Mouse (Mus musculus) adrenal gland, adult (tissue): ENCODE measurements around the gene Mcm9.
A peak's percentile ranks its signal among the peaks of the same experiment; 100 is the strongest.

Experiments
- DNase-seq, 2 experiments: peaks; one replicate each; pipeline ENCODE4 v3.0.0; 2022 to 2023; ENCODE audit warnings: low spot score in 1 of 2; ENCODE audit not compliant: inconsistent age in 2 of 2

Gene Mcm9

DNA sequence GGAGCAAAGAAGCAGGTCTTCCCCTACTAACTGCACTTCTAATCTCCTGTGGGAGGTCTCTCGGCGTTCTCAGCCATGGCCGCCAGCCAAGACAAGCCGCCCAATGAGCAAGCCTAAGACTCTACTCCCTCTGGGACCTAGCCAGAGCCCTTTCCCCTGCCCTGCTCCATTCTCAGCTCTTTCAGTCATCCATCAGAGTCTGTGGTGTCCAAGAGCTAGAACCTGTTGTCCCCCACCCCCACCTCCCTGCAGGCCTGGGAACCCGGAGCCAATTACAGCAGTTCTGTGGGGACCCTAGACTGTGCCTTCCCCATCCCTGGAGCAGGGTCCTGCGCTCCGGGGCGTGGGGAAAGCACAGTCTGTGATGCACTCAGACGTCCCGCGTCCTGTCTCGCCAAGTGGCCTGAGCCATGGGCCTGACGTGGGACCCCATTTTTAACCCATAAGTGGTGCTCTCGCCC, 49.6 kb downstream of the Mcm9 start:
- DNase-seq = peak; percentile 76 to 83

DNA sequence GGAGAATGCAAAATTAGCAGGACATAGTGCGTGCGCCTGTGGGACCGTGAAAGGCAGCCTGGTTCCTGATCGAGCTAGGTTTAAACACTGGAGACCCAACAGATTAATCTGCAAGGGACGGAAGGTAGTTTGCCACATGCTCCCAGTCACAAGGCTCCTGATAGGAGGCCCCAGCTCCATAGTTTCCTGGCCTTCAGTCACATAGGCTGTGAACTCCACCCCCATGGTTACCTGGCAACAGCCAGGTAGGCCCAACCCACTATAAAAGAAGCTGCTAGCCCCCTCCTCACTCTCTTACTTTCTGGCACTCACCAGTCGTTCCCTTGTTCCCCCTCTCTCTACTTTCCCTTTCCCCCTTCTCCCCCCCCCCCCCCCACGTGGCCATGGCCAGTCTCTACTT, 50.1 kb downstream of the Mcm9 start:
- DNase-seq = peak in 1 of 2 experiments; percentile 36

DNA sequence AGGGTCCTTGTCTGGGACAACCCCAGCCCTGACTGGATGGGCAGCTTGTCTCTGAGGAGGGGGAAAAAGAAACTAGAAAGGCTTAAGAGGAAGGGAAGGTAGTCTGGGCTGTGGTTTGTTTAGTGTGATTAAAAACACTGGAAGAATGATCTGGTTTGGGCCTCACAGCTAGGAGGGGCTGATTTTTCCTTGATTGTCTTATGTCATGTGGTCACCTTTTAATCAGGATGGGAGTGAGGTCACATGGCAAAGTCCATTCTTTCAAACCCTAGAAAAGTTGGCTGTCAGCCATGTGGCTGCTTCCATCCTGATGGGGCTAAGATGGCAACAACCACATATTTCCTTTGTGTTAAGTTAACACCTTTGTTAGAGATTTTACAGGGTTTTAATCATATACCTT, 61.7 kb downstream of the Mcm9 start:
- no peak for DNase-seq

DNA sequence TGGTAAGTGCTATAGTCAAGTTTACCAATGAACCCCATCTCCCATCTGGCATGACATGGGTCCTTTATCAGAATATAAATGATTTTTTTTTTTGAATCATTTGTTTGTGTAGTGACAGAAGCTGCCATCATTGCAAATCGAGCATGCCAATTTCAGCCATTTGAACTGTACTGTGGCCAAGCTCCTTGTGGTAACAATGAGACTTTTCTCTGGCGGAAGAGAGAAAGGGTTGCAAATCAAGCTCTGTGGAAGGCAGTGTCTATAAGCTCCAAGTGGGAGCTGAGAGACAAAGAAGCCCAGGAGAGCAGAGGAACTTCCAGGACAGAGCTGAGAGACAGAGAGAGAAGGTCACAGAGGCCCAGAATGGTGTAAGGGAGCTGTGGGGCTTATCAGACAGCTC, 64.7 kb downstream of the Mcm9 start:
- DNase-seq = no peak

DNA sequence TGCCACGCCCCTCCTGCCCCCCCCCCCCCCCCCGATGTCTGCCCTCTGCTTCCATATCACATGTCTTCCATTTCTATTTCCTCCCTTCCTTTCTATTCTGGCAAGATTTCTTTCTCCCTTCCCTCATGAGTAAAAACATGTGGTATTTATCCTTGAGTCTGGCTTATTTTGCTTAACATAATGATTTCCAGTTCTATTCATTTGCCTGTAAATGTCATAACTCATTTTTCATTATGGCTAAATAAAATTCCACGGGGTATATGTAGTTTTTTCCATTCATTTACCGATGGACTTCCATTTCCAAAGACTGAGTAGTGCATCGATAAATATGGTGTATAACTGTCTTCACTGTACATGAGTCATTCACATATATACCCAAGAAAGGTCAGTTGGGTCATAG, 68.2 kb downstream of the Mcm9 start:
- DNase-seq = no peak

DNA sequence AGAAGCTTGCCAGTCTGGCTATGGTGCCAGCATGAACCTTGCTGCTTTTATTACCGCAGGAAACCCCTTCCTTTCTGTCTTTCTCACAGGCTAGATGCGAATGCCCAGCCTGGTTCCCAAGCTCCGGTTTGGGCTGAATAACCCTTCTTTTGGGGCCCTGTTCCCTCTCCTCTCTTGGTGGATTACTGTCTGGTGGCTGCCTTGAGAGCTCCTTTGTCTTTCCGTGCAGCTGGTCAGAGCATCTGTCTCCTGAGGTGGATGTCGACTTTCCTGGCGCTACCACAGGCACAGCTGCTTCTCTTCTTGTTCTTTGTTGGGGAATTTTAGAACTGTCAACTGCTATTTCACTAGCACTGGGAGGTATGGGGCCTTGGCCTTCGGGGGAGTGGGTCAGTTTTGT, 92.6 kb downstream of the Mcm9 start:
- DNase-seq = no peak

DNA sequence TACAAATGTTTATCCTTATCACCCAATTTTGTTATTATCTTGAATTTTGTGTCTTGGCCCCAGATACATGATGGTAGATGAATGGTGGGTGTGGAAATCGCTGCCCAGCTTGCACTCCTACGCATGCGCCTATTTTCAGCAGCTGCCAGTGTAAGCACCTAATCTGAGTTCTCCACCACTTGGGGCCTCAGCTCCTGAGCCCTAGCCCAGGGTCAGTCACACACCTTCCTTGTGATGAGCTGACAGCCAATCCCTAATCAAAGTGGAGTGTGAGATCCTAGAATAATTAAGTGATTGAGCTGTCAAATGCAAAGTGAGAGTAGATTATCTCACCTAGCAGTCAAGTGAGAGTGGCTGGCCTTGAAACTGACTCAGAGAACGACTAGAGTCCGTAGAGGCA, 97.9 kb downstream of the Mcm9 start:
- no peak for DNase-seq

DNA sequence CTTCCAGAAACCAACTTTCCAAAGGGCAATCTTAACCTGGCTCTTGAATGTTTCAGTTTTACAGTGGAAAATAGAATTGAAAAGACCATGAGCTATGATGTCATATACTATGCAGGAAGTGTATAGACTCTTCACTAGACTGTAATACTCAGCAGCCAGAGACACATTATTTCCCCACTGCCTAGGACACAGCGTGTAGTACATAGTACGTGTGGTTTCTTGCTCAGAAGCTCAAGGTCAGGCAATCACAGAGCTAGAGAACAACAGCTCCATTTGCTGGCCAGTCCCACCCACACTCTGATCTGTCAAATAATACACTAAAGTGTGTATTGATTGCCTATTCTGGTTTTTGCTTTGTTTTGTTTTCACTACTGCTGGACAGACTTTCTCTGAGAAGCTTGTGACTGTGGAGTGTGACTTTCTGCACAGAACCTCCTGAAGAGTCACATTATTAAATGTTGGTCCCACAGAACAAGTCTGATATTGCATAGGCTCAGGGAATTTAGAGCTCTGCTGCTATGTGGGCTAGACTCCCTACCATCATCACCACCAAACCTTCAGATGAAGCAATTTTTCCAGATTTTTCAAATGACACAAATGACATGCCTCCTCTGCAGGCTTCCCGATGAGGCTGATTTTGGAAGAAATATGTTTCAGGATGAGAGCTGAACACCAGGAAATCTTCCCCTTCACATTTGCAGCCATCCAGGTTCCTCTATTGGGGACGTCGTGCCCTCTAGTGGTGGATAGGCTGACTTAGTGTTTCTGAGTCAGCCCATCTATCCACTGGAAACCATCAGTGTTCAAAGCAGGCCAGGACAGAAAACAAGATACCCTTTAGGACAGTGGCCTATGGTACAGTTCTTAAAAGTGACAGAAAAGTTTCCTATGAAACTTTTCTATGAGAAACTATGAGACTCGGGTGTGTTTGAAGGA, 102.1 kb downstream of the Mcm9 start:
- DNase-seq = peak; percentile 50 to 78

DNA sequence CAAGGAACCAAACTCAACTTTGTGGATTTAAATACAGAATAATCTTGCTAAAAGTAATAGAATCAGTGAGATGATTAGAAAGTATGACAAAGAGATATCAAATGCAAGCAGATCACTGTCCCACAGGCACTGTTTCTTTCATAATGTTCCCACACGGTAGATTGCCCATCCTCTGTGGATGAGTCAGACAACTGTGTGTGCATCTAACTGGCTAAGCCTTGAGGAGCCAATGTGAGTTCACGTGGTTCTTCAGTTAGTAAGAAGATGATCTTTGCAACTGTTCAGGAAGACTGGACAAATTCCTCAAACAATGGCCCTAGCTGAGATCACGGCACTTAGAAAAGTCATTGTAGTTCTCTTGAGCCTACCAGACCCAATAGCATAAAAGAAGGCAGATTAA, 102.9 kb downstream of the Mcm9 start:
- DNase-seq = peak in 1 of 2 experiments; percentile 12

DNA sequence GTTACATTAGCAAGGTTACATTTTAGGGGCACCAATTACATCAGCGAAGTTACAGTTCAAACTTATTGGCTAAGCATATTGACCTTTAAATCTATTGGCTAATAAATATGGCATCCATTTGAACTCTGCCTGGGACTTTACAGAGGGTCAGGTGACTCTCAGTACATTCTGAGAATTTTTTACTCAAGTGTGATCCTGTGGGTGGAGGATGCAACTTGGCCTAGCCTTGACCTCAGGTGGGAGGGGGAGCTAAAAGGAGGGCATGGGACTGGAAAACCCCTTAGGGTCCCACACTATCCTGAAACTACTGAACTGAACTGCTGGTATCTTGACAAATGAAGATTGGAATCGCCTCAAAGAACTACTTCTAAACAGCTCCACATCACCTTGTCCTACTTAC, 103.9 kb downstream of the Mcm9 start:
- DNase-seq = no peak

DNA sequence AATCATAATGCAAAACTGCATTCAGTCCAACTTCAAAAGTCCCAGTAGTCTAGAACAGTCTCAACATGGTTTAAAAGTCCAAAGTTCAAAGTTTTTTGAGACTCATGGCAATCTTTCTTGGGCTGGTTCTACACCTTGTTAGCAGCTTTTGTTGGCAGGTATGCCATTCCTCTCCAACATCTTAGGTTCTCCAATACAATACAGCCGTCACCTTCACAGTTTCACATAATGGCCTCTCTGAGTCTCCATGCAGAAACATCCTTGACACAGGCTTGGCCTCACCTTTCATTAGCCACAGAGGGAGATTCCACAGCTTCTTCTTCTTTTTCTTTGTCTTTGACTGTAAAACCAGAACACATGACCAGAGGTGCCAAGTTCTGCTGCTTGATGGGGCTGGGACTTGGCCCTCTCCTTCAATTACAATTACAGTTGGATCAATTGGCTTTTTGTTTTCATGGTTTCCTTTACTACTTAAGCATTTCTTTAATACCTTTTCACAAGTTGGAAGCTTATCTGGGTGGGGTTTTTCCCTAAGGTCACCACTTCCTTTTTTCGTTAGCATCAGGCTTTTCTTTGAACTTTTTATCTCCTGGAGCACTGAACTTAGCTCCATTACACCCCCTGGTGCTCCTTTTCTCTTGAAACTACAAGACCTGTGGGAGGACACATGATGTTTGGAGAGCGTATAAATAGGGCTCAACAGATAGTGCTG, 104.8 kb downstream of the Mcm9 start:
- DNase-seq = no peak

DNA sequence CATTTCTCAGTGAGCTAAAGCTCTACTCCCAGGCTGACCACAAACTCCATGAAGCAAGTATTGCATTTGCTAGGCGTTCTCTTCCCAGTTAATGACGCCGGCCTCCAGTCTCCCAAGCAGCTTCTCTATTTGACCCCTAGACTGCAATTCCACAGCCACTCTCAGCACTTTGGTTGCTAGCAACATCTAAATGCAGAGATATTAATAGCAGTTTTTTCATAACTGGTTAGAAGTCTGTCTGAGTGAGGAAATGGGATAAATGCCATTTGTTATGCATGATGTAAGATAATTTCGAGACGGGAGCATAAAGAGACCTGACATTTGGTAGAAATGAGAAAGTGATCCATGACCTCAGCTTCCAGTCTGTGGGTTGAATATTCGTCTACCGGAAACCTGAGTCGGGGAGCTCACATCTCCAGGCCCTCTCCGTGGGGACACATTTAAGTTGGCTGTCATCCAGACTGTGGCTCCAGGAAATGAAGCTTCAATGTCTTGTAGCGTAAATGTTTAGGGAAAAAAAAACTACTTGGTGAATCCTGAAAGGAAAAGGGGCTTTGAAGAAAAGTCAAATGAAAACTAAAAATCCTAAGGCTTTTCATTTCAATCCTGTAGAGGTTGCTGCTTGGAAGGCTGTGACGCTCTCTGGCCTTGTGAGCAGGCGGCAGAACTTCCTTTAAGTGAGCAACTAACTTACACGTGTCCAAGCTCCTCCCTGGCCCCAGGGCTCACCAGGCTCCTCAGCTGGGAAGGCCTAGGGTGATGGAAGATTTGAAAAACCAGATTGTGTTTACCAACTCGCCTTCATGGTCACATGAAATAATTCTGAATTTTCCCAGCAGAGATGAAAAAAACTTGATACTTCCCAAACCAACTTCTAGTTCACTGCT, 110.9 kb downstream of the Mcm9 start:
- DNase-seq = peak; percentile 11 to 52

DNA sequence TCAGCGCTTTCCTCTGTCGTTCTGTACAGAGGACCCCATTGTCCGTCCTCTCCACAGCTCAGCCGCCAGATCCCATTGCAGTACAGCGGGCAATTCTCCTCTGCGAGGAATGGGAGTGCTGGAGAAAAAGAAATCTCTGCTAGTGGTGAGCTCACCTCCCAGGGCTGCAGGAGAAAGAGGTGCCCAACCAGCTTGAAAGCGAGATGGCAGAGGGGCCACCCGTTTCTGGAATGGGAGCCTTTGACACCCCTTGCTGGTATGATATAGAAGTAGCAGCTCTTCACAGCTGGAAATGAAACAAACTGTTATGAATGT, 111.7 kb downstream of the Mcm9 start:
- DNase-seq = no peak

DNA sequence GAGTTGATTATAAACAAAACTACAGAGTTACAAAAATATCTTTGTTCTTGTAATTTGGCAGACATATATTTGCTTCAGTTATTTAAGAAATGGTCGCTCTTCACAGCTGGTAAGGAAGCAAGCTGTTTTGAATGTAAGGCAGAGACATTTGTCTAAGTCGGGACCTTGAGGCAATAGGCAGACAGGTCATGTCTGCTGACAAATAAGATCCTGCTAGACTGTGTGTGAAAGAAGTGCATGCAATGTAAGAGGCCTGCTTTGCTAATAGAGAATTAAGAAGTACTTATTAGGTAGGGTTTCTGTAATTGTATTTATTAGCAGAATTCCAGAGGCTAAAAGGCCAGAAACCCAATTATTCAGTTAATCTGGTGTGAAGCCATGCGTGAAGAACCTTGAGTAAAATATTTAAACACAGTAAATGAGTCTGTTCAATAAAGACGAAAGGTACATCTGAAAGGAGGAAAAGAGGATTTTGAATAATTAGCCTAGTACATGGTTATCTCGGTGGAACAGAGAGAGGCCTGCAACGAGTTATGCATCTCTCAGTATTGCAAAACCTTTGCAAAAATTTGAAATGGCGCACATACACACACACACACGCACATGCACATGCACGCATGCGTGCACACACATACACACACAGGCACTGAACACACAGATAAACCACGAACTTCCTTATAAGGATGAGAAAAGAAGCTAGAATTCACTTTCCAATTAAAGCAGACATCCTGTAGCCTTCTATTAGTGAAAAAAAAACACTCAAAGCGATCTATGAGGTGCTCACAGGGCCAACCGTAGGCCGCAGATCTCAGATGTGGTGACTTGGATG, 112.3 kb downstream of the Mcm9 start:
- peak in 1 of 2 experiments; percentile 40 for DNase-seq

DNA sequence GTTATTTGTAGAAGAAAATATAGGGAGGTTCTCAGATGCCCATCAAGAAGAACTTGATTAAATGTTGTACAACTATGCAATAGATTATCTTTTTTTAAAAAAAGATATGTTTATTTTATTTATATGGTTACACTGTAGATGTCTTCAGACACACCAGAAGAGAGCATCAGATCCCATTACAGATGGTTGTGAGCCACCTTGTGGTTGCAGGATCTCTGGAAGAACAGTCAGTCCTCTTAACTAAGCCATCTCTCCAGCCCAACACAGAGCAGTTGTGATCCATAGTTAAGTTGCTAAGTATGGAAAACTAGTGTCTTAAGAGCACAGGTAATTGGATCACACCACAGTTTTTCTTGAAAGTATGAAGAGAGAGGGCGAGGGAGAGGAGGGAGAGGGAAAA, 117.7 kb downstream of the Mcm9 start:
- DNase-seq = no peak

DNA sequence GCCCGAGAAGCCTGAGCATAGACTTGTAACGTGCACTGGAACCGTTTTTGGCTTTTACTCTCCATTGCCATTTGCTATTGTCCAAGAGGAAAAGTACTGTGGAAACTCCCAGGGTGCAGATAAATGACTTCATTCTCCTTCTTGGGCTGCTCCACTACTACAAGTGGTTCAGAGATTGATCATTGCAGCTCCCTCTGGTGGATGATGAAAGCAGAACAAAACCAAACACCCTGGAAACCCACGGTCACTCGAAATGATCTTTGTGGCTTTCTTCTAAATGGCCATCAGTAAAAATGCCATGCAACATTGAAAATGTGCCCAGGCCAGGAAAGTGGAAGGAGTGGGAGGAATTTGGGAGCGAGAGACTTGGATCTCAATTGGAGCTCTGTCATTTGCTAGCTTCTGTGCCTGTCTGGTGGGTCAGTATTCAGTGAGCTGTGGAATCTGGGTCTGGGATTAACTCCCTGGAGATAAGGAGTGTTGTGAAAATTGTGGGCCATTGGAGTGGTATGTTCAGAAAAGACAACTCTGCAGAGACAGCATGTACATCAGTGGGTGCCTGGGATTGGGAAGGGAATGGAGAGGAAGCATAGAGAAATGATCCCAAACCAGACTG, 121.0 kb downstream of the Mcm9 start:
- peak; percentile 45 to 87 for DNase-seq

DNA sequence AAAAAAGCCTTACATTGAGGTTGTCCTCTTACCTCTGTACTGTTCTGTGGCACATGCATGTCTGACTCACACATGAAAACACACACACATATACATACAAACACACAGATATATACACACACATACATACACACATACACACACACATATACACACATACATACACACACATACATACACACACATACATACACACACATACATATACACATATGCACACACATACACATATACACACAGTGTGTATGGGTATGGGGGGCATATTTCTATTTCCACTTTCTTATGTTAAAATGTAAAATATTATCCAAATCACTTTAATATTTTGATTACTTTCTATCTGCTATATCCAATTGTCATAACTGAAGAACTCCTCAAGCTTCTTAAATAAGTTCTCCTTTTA, 121.6 kb downstream of the Mcm9 start:
- no peak for DNase-seq

DNA sequence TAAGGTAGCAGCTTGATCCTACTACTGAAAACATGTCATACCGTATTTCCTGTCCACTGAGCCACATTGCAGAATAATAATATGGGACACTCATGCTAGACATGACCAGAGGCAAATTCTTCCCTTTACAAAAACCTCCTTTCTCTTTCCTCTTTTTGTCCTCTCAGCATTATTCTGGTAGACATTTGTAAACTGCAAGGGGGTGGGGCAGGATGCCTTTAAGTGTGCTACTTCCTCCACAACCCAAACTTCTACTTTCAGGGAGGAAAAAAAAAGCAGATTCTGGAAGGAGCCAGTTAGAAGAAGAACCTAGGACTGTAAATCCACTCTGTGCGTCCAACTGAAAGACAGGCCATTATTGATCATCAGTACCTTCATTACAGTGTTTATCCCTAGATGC, 124.7 kb downstream of the Mcm9 start:
- DNase-seq = no peak

DNA sequence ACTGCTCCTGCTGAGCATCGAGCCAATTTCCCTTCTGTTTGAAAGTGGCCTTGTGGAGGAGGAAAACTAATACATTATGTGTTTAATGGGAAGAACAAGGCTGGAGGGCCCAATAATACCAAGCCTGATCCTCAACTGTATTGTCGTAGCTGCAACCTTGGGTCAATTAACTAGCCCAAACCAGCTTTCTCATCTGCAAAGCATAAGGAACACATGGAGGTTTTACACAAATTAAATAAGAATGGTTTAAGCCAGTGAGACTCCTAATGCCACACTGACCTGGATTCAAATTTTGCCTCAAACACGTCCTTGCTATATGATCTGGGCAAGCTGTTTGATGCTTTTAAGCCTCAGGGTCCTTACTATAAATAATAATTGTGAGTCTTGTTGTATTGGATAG, 125.2 kb downstream of the Mcm9 start:
- DNase-seq = no peak
